Mouse (Mus musculus) erythroid progenitor cell, adult 5-6 weeks (primary cell): ENCODE data around the gene Eps8l1. TPM values are rescaled to one million over a fixed set of nuclear protein-coding genes. Genes with fewer than 3 reads are reported as not detected.
"Not testable (repeated sequence)": the region's sequence is repeated elsewhere in the genome, so short reads cannot be mapped to it uniquely, and the experiment has no call there.

ENCODE experiments used
- ATAC-seq: replicated peaks from 2 replicates; pipeline ENCODE4 v1.8.0; 2016; ENCODE audit warnings: moderate number of reproducible peaks, mild to moderate bottlenecking, moderate TSS enrichment, inconsistent platforms; ENCODE audit not compliant: poor library complexity, low FRiP score, severe bottlenecking
- total RNA-seq, 2 experiments: library from RNA; stranded (forward) in 1 of 2; stranded (reverse) in 1 of 2; fragments of 150-400 nt in 1 of 2; fragments of 186-747, 209-891 nt in 1 of 2; gene quantifications; 2 replicates each; pipeline versions ENCODE4 v1.2.3 to v1.2.4; 2015 to 2017; ENCODE audit warnings: low replicate concordance in 2 of 2

The Eps8l1 gene
- total RNA-seq (2015; ENCODE audit: low replicate concordance) (2.9 and 6.1 TPM in 2 replicates), total RNA-seq (2017; ENCODE audit: low replicate concordance) (6.2 and 11.2 TPM in 2 replicates)

DNA sequence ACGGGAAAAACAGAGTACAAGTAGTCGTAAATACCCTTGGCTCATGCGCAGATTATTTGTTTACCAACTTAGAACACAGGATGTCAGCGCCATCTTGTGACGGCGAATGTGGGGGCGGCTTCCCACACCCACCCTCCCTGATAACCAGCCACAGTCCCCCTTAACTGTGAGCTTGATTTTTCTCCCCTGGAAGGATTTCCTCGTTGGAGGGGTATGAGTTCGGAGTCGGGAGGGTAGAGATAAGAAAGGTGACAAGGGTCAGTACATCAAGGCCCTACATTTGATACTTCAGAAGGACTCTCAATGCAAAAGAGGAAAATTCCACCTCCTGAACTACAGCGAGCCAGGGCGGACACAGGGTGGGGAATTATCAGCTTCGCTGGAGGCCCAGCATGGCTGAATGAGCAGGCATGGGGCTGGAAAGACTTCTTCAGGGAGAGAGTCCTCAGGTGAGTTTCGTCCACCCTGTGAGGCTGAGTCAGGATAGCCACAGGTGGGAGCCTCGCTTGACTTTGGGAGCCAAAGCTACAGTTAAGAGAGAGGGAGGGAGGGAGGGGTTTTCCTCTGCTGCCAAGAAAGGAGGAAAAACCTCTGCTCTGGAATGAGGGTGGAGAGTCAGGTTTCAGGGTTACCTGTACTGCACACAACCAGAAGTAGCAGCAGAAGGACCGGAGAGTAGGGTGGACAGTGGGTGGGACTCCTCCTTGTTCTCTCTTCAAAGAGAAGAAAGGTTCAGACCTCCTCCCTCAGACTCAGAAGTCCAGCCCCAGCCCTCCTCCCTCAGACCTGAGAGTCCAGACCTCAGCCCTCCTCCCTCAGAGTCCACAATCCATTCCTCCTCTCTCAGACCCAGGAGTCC, at the start of gene Eps8l1:
Gene Eps8l1, plus strand, starts transcription at position 99 of the 859 bp plus-strand sequence.
- peak; percentile 52 for ATAC-seq

DNA sequence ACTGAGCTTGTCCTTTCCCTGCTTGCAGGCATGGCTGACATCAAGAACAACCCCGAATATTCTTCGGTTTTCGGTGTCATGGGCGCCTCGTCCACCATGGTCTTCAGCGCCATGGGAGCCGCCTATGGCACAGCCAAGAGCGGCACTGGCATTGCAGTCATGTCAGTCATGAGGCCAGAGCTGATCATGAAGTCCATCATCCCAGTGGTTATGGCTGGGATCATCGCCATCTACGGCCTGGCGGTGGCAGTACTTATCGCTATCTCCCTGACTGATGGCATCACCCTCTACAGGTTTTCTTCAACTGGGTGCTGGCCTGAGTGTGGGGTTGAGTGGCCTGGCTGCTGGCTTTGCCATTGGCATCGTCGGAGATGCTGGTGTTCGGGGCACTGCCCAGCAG, 48.1 kb upstream of the Eps8l1 start:
- not testable (repeated sequence) for ATAC-seq

DNA sequence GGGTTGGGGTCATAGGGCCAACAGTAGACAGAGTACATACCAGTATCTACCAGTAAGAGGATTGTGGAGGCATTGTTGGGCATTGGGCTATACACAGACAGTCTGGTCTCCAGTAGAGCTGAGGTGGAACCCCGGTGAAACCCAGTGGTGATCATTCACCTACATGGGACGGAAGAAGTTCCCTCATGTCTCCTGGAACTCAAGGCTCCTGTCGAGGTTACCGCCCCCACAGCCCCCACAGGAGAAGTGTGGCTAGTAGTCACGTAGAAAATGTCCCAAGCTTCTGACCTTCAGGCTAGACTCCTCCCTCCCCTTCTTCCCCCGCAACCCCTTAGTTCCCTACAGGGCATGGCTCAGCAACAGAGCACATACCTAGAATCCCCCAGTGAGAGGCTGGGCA, 40.8 kb upstream of the Eps8l1 start:
- no peak for ATAC-seq

DNA sequence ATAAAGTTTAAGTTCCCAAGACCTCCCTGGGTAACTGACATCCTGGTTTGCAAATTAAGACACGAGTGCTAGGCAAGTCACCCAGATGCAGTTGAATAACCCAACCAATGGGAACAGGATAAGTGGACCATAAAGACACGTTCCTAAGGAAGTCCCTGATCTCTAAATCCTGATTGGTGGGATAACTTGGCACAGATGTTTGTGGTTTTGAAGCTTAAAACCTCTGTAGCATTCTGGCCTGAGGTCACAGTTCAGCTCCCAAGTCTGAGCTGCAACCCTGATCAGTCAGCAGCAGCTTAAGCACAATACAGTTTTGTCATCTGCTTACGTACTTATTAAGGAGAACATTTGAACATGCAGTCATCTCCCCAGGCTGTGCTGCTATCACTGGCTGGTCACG, 40.2 kb upstream of the Eps8l1 start:
- no peak for ATAC-seq

DNA sequence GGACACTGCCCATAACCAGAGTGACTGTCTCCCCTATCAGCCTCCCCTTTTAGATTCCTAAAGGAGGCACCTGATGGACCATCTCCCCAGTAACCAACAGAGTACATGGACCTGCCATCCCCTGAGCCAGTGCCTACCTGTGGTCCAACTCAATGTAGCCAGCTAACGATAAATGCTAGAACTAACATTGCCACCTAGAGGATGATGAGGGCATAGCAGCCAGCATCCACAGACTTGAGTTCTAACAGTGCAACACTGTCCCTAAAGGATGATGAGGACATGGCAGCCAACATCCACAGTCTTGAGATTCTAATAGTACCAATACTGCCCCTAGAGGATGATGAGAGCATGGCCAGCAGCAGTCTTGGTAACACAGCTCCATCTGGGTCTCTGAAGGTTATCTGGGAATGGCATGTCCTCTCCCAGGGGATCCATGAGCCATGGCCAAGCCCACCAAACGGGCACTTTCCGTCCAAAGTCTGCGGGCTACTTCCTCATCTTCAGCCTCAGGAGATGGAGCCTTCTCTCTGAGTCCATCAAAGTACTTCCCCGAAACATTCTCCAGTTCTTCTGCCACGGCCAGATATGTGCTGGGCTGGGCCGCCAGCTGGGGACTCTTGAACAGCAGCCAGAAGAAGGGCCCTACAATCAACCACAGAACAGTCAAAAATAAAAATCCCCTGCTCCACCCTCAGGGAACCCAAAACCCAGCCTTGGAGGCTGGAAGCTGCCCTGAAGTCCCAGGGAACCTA, 33.1 kb upstream of the Eps8l1 start:
- ATAC-seq, result peak; percentile 90

DNA sequence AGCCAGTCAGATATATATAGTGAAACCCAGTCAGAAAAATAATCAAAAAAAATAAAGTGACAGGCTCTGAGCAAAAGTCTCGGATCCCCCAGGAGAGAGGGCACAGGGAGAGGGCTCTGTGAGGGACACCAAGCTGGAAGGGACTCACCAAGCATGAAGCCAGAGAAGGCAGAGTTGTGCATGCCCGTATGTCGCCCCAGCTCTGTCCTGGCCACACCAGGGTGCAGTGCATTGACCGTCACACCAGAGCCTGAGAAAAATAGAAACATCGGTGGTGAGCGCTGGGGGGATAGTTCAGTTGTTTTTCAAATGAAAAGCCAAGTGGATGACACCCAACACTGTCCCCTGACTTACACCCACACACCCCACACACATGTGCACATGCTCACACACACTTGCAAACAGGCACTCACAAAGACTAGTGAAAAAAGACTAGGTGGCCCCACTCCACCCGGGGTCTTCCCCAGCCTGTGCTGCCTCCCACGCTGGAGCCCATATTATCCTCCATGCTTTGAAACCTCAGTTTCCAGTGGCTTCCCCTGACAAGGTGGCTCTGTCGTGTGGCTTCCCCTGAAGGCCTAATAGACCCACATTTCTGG, 30.1 kb upstream of the Eps8l1 start:
- ATAC-seq, result no peak

DNA sequence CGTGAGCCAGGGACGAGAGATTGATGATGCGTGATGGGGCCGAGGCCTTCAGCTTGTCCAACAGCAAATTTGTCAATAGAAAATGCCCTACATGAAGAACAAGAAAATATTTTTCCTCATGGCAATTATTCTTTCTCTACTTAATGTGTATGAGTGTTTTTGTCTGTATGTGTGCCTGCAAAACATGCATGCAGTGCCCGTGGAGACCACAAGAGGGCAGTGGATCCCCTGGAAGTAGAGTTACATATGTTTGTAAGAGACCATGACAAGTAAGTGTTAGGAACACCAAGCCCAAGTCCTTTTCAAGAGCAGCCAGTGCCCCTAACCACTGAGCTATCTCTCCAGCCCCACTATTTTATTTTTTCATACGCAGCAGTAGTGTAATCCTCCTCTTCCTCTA, 28.9 kb upstream of the Eps8l1 start:
- ATAC-seq, result 0 out of 2 replicates have a peak, but pooled peaks have one; percentile 51

DNA sequence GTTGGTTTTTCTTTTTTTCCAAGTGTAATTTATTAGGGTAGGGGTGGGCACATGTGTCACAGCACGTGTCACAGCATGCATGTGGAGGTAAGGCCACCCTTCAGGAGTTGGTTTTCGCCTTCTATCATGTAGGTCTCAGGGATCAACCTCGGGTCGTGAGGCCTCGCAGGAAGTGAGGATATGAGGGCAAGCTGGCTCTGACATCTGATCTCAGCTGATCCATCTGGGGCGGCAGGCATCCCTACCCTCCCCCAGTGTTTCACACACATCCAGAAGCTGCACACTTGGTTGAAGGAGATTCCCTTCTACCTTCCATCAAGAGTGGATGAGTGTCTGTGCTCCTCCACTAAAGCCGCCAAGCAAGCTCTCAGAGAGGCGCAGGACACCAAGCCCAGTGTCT, 28.4 kb upstream of the Eps8l1 start:
- ATAC-seq, result no peak

DNA sequence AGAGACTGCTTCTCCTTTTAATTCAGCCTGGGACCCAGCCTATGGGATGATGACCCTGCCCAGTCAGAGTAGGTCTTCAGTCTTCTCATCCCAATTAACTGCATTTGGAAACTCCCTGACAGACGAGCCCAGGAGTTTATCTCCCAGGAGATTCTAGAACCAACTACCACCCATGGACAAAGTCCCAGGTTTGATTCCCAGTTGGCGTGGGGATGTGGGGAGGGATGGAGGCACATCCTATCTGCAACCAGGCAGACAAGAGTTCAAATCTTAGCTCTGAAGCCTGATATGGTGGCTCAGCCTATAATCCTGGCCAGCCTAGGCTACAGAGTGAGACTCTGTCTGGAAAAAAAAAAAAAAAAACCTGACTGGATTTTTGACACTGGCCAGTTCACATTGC, 22.8 kb upstream of the Eps8l1 start:
- ATAC-seq, result no peak

DNA sequence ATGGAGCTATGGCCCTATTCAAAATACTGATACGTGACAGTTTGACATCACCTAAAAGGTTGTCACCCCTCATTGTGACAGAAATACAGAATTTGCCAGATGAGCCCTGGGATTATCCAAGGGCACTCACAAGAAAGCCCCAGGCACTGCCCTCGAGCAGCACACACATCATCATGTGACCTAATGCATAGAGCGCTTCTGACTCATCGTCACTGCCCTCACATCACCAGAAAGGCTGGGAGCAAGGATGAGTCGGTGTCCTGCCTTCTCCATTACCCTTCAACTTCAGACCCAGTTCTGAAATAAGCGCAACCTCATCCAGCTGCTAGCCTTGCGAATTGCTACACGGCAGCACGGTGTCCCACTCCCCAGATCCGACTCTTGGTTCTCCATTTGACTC, 19.9 kb upstream of the Eps8l1 start:
- ATAC-seq, result no peak

DNA sequence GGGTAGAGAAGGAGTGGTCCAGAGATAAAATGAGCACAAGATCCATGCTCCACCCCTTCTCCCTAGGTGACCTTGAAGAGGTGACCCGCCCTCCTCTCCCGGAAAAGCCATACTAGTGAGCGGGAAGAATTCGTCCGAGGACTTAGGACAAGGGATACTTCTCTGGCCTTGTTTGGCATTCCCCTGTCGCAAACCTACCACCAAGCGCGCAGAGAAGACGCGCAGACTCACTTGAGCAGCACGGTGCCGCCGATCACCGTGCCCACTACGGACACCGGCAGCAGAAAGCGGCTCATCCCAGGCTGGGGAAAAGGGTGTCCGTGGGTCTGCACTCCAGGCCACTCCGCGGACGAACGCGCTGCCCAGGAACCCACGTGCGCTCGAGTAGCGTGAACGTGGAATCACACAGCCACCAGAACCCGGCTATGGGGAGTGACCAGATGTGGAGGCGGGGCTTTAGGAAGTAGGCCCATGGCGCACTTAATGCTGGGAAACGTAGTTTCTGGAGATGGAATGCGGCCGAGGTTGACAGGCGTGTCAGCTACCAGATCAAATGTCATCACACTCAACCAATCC, 15.2 kb upstream of the Eps8l1 start, which contains the start of gene Rdh13:
Gene Rdh13, minus strand, starts transcription at position 434 of the 576 bp plus-strand sequence.
- peak; percentile 99 for ATAC-seq

DNA sequence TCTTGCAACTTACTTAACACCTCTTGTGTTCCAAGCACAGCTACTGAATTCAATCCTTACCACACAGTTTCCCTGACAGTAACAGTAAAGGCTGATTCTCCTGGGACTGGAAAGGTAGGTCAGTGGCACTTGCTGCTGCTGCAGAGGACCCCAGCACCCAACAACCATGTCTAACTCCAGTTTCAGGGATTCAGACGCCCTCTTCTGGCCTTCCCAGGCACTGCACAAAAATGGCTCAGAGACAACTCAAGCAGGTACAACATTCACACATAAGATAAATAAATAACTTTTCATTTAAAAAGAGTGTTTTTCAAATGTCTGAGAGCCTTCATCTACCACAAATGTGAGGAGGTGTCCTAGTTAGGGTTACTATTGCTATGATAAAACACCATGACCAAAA, 13.3 kb upstream of the Eps8l1 start:
- ATAC-seq, result no peak

DNA sequence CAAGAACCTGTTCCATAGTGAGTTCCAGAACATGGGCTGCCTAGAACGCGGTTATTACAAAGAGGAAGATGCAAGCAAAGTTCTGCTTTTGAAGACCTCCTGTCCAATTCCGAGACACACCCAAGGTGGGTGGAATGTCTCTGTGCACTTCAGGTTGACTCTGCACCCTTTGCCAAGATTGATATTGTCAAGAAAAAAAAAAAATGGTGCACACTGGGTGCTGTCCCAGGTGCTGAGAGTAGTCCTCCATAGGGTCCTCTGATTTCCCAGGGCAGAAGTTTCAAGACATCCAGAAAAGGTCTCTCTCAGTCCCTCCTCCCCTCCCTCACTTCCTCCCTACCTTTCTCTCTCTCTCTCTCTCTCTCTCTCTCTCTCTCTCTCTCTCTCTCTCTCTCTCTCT, 12.0 kb upstream of the Eps8l1 start:
- ATAC-seq, result no peak

DNA sequence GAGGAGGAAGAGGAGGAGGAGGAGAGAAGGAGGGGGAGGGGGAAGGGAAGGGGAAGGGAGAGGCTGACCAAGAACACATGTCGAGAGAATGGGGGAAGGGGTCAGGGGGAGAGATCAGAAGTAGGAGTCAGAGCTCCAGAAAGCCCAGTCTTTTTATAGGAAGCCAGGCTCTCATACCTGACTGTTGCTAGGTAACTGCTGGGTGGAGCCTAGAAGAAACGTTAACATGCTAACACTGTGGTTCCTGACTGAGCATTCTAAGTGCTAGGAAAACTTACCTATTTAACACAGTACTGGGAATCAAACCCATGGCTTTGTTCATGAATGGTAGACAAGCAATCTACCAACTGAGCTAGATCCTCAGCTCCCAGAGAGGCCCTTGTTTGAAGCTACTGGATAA, 11.3 kb upstream of the Eps8l1 start:
- no peak for ATAC-seq

DNA sequence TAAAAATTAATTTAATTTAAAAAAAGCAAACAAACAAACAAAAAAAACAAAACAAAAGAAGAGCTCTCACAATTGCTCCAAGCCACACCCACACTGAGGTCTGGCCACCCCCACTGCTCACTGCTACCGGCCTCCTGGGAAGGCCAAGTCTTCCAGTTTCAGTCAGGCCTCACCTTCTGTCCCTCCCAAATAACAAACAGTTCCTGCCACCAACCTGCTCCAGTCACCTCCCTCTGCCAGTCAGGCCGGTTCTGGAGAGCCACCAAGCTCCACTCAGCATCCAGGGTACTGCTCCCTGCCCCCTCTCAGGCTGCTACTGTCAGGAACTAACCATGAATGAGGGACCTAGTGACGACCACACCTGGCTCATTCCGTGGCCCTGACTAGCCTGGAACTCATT, 7.8 kb upstream of the Eps8l1 start:
- no peak for ATAC-seq

DNA sequence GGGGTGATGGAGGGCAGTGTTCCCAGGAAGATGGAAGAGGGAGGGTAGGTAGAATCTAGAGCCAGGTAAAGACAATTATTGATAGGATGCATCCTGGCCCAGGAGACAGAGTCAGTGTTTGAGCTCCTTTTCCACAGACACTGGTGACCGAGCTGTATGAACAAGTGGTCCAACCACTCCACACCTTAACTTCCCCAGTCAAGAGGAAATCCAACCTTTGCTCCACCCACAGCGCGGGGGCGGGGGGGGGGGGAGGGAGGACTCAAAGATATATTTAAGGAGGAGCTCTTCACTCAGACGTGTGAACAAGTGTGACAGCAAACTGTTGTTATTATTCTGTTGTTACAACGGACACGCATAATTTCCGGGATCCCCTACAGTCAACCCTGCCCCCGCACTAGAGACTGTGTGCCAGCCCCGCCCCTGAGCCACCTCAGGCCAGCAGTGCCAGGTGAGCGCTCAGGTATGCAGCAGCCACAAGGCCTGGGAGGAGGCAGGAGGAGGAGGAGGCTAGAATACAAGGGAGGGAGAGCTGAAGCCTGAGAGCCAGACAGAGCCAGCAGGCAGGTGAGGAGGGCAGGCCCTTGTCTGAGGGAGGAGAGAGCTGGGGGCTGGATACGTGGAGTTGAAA, 3.8 kb downstream of the Eps8l1 start:
- ATAC-seq, result no peak

DNA sequence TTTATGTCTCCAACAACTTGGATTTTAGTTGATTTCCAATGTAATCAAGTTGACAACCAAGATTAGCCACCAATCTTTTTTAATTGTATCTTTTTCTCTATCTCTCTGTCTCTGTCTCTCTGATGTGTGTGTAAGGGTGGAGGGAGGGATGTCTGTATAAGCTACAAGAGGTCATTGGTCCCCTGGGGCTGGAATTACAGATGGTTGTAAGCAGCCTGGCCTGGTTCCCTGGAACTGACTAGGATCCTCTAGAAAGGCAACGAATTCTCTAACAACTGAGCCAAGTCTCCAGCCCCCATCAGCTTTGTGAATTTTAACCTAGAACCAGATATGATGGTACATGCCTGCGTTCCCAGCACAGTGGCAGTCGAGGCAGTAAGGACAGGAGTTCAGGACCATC, 7.3 kb downstream of the Eps8l1 start:
- ATAC-seq, result no peak

DNA sequence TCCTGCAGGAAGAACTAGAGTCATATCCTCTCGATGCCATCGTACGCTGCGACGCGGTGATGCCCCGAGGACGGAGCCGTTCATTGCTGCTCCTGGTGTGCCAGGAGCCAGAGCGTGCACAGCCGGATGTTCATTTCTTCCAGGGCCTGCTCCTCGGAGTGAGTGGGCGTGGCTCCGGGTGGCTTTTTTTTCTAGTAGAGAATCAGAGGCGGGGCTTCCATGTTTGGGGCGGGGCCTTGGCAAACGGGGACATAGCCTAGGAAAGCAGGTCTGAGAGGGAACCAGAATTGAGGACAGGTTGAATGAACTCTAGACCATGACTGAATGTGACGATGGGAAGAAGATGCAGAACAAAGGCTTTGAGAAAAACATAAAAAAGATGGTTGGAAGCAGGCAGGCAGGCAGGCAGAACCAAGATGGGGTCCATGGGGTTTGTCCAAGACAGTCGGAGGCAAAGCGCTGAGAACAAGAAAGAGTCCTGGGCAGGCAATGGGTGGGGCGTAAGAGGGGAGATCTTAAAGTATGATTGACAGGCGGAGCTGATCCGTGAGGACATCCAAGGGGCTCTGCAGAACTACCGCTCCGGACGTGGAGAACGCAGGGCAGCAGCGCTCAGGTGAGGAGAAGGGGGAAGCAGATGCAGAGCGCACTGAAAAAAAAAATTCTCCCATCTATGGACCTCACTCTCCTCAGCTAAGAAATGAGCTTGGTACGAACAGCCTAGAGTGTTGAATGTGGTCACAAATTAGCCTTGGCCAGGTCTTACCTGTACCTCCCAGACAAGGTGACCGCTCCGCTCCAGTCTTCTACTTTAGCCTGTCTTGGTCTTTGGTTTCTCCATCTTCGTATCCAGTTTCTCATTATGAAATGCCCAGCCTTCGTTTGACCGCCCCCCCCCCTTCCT, 10.1 kb downstream of the Eps8l1 start:
- no peak for ATAC-seq

DNA sequence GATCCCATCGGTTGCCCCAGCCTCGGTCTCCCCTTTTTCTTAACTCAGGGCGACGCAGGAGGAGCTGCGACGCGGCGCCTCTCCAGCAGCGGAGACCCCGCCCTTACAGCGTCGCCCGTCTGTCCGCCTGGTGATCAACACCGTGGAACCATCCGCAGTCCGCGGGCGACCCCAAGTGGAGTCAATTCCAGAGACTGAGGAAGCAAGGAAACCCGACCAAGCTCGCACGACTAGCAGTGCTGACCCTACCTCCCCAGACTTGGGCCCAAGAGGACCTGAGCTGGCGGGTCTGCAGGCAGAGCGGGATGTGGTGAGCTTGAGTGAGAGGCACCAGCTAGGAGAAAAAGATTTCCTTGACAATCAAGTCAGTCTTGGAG, 10.7 kb downstream of the Eps8l1 start:
- ATAC-seq, result no peak
